Mouse (Mus musculus): ENCODE data around the gene Mtrr. TPM values are rescaled to one million over a fixed set of nuclear protein-coding genes. Genes with fewer than 3 reads are reported as not detected.

Gene Mtrr
- total and polyA plus RNA-seq, 3 experiments: 35.1 to 40.2 (median 39.4) TPM

GRCm38 (mm10) chr13:68569589-68570336, 12.2 kb downstream of the Mtrr start (continued):
- no peak for TF ChIP-seq USF2 (conservative IDR thresholded peaks at IDR 0.05; ENCODE audit: low read depth, low read length)
- TF ChIP-seq SMC3 (IDR thresholded peaks at IDR 0.05; ENCODE audit: low read depth, low read length): peak; percentile 22; the same call in 1 of the 2 replicates
- TF ChIP-seq NELFE (IDR thresholded peaks at IDR 0.05; ENCODE audit: low read depth, low read length): no peak
- TF ChIP-seq IRF4 (IDR thresholded peaks at IDR 0.05; ENCODE audit: low read depth, low read length): no peak
- TF ChIP-seq HCFC1 (IDR thresholded peaks at IDR 0.05; ENCODE audit: low read depth, low read length): no peak
- peak; percentile 63 to 68 for TF ChIP-seq CTCF (conservative IDR thresholded peaks at IDR 0.05 in 1 of 2, IDR thresholded peaks at IDR 0.05 in 1 of 2; ENCODE audit: low read depth in 2 of 2, low read length in 2 of 2)
- TF ChIP-seq MAX (IDR thresholded peaks at IDR 0.05; ENCODE audit: low read length): no peak
- TF ChIP-seq SIN3A (IDR thresholded peaks at IDR 0.05; ENCODE audit: low read length): no peak
- no peak for TF ChIP-seq TCF12 (IDR thresholded peaks at IDR 0.05; ENCODE audit: low read depth, low read length)
- TF ChIP-seq ELF1 (IDR thresholded peaks at IDR 0.05; ENCODE audit: low read depth, low read length): 0 out of 2 replicates have a peak, but pooled peaks have one; percentile 10
- TF ChIP-seq ZMIZ1 (IDR thresholded peaks at IDR 0.05; ENCODE audit: low read depth, low read length): no peak
- no peak for TF ChIP-seq USF1 (IDR thresholded peaks at IDR 0.05; ENCODE audit: low read depth, low read length)

- H3K36me3 ChIP-seq (replicated peaks in 1 of 2; ENCODE audit: control insufficient read depth in 1 of 2, insufficient read depth in 1 of 2, low read length in 1 of 2): peaks cover 69 to 96% of the 10 kb centered on the region in 2 experiments
- DNase-seq (ENCODE audit: extremely low read depth): no peak
- dilution Hi-C loops (cut with MboI; ENCODE audit: extremely low pct_ligation_motif_present, extremely low pct_unique_long_range_greater_than_20kb, low sequenced_read_pairs) (no loop called here), in situ Hi-C loops (cut with MboI; ENCODE audit: low pct_ligation_motif_present, low pct_unique_long_range_greater_than_20kb, low sequenced_read_pairs) (no loop called here)
- H3K4me1 ChIP-seq (ENCODE audit: control insufficient read depth in 1 of 2, insufficient read depth in 2 of 2): no peaks in the 10 kb centered on the region
- H3K9ac ChIP-seq (ENCODE audit: insufficient read depth, low read depth): no peak overlapping the region
- H3K79me2 ChIP-seq (replicated peaks; ENCODE audit: control insufficient read depth, extremely low read depth, insufficient read depth, poor library complexity, severe bottlenecking): no peaks in the 10 kb centered on the region
- no peaks in the 10 kb centered on the region for H3K9me3 ChIP-seq (replicated peaks; ENCODE audit: low read length)
- H3K27ac ChIP-seq (ENCODE audit: insufficient read depth, low read depth): no peak overlapping the region
- H3K4me2 ChIP-seq (ENCODE audit: insufficient read depth, low read depth, poor library complexity, severe bottlenecking): no peak overlapping the region
- H3K4me3 ChIP-seq (replicated peaks in 1 of 3; ENCODE audit: low read depth in 2 of 3, low read length in 2 of 3, poor library complexity in 1 of 3): no peak overlapping the region
- TF ChIP-seq CHD2 (IDR thresholded peaks at IDR 0.05; ENCODE audit: low read length) (no peak), MYC (IDR thresholded peaks at IDR 0.05; ENCODE audit: low read depth, low read length) (no peak), MAX (IDR thresholded peaks at IDR 0.05; ENCODE audit: low read length) (no peak)
- H3K27me3 ChIP-seq (replicated peaks): no peaks in the 10 kb centered on the region
Measured at GRCm38 (mm10) chr13:68568548-68568947, 13.4 kb downstream of the Mtrr start.

- no peak overlapping the region for H3K27ac ChIP-seq (ENCODE audit: insufficient read depth, low read depth)
- no peaks in the 10 kb centered on the region for H3K27me3 ChIP-seq (replicated peaks)
- in situ Hi-C loops (cut with MboI; ENCODE audit: low pct_ligation_motif_present, low pct_unique_long_range_greater_than_20kb, low sequenced_read_pairs): no loop called here
- dilution Hi-C loops (cut with MboI; ENCODE audit: extremely low pct_ligation_motif_present, extremely low pct_unique_long_range_greater_than_20kb, low sequenced_read_pairs): no loop called here
- TF ChIP-seq CHD1 (IDR thresholded peaks at IDR 0.05; ENCODE audit: low read depth, low read length) (no peak), PAX5 (IDR thresholded peaks at IDR 0.05; ENCODE audit: low read length) (no peak), RCOR1 (conservative IDR thresholded peaks at IDR 0.05; ENCODE audit: low read depth, low read length) (no peak), CTCF (conservative IDR thresholded peaks at IDR 0.05 in 1 of 2, IDR thresholded peaks at IDR 0.05 in 1 of 2; ENCODE audit: low read depth in 2 of 2, low read length in 2 of 2) (no peak)
- H3K36me3 ChIP-seq (replicated peaks in 1 of 2; ENCODE audit: control insufficient read depth in 1 of 2, insufficient read depth in 1 of 2, low read length in 1 of 2): peaks cover 69 to 96% of the 10 kb centered on the region in 2 experiments
- H3K9ac ChIP-seq (ENCODE audit: insufficient read depth, low read depth): no peak overlapping the region
- DNase-seq (ENCODE audit: extremely low read depth): no peak
- H3K4me2 ChIP-seq (ENCODE audit: insufficient read depth, low read depth, poor library complexity, severe bottlenecking): no peak overlapping the region
- no peaks in the 10 kb centered on the region for H3K9me3 ChIP-seq (replicated peaks; ENCODE audit: low read length)
- no peak overlapping the region for H3K4me3 ChIP-seq (replicated peaks in 1 of 3; ENCODE audit: low read depth in 2 of 3, low read length in 2 of 3, poor library complexity in 1 of 3)
- no peaks in the 10 kb centered on the region for H3K4me1 ChIP-seq (ENCODE audit: control insufficient read depth in 1 of 2, insufficient read depth in 2 of 2)
- H3K79me2 ChIP-seq (replicated peaks; ENCODE audit: control insufficient read depth, extremely low read depth, insufficient read depth, poor library complexity, severe bottlenecking): no peaks in the 10 kb centered on the region
Measured at GRCm38 (mm10) chr13:68568110-68568509, 13.8 kb downstream of the Mtrr start.

All from CH12.LX (cell line).